Mouse (Mus musculus): ENCODE measurements at regions not wholly inside any gene's neighbourhood (a gene's known extent, or its start where the extent isn't known, plus 50 kb on each side); places are given as distances from the start of the nearest gene placed in this dataset.
"Not testable (repeated sequence)": the region's sequence is repeated elsewhere in the genome, so short reads cannot be mapped to it uniquely, and the experiment has no call there.

DNA sequence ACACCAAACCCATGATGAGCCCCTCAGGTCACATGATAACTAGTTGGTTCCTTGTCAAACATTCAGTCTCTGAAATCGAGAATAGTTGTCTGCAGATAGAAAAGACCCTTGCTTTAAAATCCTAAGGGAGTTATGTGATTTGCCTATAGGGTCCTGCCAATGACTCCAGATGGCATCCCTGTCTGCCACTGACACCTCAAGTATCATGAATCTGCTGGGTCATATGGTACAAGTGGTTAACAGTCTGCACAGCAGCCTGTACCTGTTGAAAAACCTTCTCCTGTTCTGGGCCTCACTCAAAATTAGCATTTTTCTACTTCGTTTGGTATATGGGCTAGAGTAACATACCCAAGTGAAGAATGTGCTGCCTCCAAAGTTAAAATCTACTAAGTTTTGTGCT is 246.0 kb upstream of the Zfp703 start:
- DNase-seq (ENCODE audit: extremely low spot score, low read depth, low spot score), result no peak

DNA sequence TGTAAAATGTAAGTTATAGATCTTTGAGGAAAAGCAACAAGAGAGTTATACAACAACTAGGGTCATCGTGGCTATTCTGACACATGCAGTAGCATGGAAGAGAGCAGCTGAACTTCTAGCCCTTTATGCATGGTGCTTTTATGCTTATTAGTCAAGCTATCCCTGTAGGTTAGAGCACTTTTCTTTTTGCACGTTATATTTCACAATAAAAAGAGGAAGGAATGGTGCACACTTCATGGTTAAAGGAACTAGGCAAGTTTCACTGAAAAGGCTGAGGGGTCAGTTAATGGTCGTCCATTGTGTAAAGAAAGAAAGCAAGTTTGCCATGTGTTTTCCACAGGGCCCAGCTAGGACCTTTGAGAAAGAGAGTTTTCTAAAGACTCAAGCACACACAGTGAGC is 232.7 kb upstream of the Zfp703 start:
- DNase-seq (ENCODE audit: extremely low spot score, low read depth, low spot score), result no peak

DNA sequence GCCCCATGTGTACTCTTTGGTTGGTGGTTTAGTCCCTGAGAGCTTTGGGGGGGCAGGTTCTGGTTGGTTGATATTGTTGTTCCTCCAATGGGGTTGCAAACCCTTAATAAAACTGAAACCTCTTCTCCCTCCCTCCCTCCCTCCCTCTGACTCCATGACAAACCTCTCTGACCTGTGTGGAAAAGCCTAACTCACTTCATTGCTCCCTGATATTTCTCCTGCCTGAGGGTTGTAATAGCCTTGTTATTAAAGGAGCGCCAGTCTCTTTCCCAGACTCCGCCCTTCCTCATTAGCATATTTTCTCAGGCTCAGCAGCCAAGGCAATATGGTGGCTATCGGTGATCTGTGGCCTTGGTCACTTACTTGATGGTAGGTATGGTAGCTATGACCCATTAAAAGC is 230.3 kb upstream of the Zfp703 start:
- no peak for DNase-seq (ENCODE audit: extremely low spot score, low read depth, low spot score)

DNA sequence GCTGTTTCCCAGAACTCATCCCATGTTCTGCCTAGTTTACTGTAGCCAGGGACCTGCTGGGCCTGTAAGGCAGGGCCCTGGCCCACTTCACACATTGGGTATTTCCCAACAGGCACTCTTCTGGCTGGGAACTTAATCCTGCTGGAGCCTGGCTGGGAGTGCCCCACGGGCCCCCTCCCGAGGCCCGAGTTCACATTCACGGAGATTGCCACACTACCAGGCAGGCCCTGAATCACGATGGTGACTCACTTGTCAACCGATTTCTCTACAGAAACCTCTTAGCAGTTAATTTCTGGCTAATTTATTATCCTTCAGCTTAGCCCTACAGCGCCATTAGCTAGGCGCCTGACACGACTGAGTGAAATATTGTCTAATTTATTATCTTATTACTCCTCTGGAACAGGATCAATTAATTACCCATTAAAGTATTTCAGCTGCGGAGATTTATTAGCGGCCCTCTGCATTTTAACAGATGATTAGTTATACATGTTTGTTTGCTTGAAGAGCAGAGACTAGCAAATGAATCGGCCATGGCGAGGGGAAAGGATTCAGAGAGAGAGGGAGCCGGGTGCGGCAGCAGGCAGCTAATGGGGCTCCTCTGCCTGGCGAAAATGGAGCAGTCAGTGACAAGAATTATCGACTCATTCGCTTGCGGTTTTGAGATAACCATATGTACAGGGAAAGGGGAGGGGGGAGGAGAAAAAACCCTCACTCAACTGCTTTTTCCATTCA is 229.7 kb upstream of the Zfp703 start:
- peak; percentile 35 for DNase-seq (ENCODE audit: extremely low spot score, low read depth, low spot score)

DNA sequence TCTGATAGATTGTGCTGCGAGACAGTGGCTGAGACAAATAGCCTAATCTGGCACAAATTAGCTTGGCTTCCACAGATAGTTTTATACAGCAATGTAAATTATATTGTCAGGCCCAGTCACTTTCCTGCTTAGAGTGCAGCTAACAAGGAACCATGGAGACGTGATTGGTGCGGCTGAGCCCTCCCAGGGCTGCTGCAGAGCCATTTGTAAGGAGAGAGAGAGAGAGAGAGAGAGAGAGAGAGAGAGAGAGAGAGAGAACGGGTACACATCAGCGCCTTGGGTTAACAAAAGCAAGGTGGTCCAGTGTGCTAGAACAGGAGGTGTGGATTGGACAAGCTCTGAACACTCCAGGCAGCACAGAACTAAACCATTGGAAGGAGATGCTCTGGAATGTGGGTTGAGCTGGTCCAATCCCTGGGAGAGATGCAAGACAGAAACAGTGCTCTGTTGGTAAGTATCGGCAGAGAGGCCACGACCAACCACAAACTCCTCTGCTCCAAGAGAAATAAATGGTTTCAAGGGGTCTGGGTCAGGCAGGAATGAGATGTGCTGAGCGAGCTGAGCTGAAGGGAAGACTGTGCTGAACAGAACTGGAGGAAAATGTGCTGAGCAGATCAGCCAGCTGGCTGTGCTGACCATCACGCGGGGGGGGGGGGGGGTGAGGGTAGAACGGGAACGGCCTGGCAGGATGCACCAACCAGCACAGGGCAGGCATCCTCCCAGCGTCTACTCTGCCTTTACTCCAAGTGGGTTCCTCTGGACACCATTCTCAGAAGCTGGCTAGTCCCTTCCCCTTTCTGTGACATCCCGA is 228.8 kb upstream of the Zfp703 start:
- DNase-seq (ENCODE audit: extremely low spot score, low read depth, low spot score), result no peak

DNA sequence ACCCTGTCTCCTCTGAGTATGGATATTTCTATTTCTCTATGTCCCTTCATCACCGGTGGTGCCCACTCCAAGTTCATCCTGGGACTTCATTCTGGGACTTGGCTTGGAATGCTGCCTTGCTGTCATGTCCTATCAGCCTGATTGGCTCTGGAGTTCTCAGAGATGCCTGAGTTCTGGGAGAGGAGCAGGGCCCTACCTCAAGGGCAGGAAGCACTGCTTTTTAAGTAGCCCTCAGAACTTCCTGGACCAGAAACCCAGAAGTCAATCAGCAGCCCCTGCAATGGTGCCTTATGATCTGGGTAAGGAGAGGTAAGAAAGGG is 228.2 kb upstream of the Zfp703 start:
- no peak for DNase-seq (ENCODE audit: extremely low spot score, low read depth, low spot score)

DNA sequence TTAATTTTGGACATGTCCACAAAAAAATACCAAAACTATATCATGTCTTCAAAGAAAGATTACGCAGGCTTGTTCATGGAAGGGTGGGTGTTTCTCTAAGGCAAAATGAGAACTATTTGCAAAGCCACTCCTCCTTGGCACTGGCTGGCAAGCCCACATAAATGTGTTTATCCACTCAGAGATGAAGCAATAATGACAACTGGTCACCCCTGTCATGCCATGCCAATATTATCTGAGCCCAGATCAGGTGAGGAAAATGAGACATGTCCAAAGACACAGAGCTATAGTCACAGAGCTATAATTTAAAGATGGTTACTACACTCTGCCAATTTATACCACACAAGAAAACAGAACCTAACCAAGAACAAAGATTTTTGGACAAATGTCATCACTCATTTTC is 227.0 kb upstream of the Zfp703 start:
- no peak for DNase-seq (ENCODE audit: extremely low spot score, low read depth, low spot score)

DNA sequence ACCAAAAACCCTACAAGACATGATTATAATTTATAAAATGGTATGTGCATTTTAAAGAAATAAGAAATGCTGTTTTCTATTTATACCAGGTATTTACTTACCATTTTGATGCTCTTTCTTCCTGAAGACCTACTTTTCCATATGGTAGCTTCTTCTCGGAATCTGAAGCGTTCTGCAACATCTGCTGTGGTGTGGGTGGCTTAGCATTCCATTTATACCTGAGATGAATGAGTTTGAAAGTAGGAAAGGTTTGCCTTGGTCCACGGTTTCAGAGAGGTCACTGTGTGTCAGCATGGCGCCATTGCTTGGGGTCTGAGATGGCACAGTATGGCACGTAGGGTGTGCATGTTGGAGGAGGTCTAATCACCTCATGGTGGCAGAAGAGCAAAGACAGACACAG is 225.5 kb upstream of the Zfp703 start:
- DNase-seq (ENCODE audit: extremely low spot score, low read depth, low spot score), result no peak

DNA sequence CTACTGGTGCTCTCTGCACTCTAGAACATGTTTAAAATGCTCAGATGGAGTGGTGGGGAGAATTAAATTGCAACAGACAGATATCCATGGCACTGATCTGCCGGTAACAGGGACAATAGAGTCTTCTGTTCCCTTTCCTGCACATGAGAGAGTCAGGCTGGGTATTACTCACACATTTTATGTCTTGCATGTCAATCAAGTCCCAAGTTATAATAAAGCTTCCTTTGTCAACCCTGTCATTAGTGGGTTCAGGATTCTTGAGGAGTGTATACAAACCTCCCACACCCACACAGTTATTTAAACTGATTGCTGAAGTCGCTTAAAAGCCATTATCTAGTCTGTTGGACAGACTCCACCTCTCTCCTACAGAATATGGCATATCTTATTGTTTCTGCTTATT is 220.7 kb upstream of the Zfp703 start:
- DNase-seq (ENCODE audit: extremely low spot score, low read depth, low spot score), result no peak

DNA sequence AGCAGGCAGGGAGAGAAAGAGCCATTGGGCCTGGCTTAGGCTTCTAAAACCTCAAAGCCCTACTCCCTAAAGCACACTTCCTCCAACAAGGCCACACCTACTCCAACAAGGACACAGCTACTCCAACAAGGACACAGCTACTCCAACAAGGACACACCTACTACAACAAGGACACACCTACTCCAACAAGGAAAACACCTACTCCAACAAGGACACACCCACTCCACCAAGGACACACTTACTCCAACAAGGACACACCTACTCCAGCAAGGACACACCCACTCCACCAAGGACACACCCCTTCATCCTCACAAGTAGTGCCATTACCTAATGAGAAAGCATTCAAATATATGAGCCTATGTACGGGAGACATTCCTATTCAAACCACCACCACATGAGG is 216.4 kb upstream of the Zfp703 start:
- no peak for DNase-seq (ENCODE audit: extremely low spot score, low read depth, low spot score)

DNA sequence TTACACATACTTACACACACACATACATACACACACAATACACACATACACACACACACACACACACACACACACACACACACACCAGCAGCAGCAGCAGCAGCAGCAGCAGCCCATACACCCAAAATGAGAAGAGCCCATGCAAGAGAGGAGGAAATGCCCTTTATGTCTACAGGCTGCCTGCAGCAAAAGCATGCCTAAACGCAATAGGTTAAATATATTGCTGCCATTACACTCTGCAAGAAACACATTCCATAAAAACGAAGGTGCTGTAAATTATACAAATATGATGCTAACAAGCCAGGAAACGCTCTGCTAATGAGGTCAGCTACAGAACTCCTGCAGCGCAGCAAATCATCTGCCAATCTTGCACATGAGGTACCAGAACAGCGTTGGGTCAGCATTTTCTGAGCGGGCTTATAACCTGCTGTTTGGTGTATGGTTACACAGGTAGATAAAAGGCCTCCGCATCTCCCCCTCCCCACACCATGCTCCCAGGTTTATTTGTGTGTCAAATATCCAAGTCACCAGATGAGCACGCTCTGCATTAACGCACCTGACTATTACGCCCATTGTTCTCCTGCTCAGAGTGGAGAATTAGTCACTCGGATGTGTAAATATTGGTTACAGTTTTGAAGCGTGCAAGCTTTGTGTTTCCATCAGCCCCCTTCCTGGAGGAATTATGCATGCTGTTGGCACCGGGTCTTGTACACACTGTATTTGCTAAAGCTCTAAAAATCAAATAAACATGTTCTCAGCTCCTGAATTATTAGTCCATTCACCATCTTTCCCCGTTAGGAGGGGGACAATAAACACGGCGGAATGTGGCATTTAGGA is 214.0 kb upstream of the Zfp703 start:
- peak; percentile 49 for DNase-seq (ENCODE audit: extremely low spot score, low read depth, low spot score)

DNA sequence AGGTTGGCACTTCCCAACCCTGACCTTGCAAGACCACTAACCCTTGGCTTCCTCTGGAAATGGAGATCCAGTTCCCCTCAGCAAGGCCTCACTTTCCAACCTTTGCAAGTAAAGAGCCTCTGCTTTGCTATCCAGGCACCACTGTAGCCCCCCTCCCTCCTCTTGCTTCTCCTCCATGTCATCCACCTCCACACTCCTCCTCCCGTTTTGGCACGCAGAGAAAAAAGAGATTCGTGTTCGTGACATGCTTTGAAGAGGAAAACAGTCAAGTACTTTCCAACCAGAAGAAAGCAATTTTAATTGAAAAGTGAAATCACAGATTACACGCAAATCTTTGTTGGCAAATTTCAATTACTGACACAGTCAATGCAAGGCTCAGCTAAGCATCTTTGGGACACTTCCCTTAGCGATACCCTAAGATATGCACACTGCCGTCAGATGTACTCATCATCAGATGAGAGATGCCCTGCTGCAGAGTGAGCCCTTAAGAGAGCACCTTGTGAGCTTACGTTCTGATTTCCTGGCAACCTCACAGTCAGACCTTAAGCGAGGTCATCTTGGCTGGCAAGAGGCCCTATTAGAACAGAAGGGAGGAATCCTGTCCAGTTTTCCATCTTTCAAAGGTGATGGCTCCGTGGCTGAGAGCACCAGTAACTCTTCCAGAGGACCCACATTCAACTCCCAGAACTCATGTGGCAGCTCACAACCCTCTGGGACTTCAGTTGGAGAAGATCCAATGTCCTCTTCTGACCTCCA is 208.5 kb upstream of the Zfp703 start:
- no peak for DNase-seq (ENCODE audit: extremely low spot score, low read depth, low spot score)

DNA sequence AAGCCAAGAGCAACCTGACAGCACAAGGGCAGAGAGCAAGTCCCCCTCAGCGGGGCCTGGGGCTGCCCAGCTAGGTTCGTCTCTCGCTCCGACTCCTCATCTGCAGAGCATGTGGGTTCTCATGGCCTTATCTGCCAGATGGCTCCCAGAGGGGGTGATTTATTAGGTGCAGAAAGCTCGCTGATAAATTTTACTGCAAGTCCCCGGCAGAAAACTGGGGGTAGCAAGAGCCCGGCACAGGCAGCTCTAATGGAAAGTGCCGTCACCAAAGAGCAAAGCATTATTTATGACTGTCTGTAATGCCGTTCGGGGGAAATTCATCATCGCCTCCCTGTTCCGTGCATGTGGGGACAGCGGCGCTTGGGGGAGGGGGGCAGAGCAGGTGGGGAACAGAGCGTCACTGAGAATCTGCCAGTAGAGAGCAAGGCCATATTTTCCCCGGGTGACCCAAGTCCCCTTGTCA is 206.7 kb upstream of the Zfp703 start:
- DNase-seq (ENCODE audit: extremely low spot score, low read depth, low spot score), result peak; percentile 86

DNA sequence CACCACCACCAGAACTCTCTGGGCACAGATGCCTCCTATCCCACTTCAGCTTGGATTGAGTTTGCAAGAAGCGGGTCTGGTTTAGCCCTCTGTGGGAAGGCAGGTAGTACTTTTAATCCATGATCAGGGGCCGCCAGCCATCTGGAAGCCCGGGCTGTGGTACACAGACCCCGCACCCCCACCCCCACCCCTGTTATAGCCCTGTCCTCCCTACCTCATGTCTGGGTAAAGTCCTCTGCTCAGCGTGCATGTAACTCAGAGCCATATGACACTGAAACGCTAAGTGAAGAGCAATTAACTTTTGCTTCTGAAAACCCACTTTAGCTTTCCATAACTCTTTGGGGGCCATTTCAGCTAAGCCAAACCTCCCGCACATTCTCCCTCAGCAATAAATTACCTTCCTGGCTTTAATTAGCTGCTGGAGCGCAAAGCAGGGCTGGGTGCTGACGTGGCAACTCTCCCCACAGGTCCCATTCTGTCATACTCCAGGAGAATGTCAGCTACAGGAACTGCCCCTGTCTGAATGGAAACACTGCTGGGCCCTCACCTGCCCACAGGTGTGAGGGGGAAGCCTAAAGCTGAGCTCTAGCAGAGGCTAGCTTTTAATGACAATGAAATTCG is 198.1 kb upstream of the Zfp703 start:
- DNase-seq (ENCODE audit: extremely low spot score, low read depth, low spot score), result peak; percentile 61

DNA sequence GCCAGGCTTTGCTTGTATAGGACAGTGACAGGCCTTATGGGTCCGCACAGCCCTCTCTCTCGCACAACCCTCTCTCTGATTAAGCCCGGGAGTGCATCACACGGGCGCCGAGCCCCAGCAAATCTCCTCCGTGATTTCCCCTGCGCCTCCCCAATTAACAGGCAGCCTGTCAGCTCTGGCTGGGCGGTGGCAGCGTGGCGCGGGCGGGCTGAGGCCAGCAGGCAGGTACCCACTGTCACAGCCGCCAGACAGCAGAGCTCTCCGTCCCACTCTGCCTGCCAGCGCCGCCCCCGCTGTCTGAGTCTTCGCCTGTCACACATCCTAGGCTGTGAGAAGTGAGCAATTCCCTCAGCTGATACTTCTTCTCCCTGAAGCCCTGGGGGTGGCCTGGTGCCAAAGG is 196.6 kb upstream of the Zfp703 start:
- no peak for DNase-seq (ENCODE audit: extremely low spot score, low read depth, low spot score)

DNA sequence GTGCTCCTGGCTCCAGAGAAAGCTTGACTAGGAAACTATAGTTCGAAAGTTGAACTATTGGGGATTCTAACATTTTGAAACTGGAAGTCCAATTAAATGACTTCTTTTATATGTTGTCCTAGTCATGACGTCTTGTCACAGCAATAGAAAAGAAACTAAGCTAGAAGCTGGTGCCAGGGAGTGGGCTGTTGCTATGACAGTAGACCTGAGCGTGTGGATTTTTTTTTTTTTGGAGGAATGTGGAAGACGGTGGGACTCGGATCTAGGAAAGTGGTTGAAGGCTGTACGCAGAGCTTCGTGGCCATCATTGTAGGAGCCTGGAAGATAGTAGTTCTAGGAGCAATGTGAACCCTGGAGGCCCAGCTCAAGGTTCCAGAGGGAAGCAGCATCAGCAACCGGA is 194.2 kb upstream of the Zfp703 start:
- DNase-seq (ENCODE audit: extremely low spot score, low read depth, low spot score), result not testable (repeated sequence)

DNA sequence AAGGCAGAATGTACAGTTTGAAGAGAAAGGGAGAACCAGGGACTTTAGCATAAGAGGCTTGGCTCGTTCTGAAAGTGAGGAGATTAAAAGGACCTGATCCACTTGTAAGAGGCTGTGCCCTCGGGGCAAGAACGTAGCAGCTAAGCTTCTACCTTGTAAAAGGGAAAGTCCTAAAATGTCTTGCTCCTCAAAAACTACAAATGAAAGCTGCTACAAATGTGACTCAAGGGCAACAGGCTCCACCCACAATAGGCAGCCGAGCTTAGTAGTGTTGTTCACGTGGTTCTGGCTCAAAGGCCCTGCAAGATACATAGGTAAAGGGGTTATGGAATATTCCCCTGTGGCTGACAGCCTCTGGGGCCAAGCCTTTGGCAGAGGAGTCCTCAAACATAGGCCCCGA is 192.7 kb upstream of the Zfp703 start:
- no peak for DNase-seq (ENCODE audit: extremely low spot score, low read depth, low spot score)

DNA sequence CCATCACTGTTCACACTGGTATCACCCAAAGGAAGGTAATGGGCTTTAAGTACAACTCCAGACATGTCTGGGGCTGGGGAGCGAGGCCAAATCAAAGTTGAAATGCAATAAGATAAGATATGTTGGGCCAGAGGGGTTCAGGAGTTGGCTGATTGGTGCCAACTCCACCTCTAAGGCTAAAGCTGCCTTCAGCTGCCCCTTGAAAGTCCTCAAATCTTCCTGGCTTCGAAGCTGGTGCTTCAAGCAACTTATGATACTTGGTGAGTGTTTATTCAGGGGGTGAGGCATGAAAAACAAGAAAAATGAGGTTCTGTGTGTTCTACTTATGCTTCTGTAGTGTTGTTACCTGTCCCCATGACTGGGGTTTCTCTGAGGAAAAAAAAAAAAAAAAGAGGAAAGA is 185.3 kb upstream of the Zfp703 start:
- DNase-seq (ENCODE audit: extremely low spot score, low read depth, low spot score), result no peak

DNA sequence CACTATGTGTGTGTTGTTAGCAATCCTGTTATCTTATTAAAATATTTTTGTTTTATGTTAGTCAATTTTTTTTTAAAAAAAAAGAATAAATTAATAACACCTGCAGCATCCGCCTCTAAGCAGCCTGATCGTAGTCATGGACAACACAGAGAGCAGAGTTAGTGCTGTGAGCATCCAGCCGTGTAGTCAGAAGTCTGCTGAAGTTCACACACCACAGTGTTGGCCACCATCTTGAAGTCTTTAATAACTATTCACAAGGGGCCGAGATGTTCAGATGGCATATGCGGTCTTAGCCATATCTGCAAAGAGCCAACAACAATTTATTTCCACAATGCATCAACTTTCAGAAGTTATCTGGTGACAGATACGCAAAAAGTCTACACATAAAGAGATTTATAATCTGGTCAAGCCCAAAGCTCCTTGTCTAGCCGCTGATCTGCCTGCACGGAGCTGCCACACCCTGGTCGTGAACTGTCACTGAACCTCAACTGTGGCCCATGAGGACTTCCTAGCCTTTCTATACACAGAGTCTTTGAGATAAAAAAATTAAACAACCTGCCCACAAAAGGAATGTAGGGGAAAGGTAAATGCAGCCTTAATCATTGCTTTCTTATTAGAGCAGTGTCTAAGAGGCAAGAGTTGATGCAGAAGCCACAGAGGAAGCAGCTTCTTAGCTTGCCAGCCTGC is 183.4 kb upstream of the Zfp703 start:
- DNase-seq (ENCODE audit: extremely low spot score, low read depth, low spot score), result no peak

DNA sequence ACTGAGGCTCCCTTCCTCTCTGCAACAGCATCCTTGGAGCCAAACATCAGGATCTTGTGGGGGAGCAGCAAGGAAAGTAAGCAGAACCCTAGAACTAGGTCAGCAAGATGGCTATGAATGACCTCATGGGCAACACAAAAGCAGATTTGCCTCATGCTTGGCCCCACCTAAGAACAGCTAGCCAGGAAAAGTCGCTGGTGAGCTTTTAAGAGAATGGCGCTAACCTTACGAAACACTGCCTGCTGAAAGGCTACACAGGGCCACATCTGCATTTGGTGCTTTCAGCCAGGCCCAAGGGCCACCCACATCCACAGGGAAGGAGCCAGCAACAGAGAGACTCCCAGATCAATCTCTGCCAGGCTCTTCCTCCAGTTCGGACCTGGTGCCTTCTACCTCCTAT is 182.7 kb upstream of the Zfp703 start:
- no peak for DNase-seq (ENCODE audit: extremely low spot score, low read depth, low spot score)
